Mouse (Mus musculus) heart, adult 18-20 months (tissue): Measurements from ENCODE around the gene Slc47a2. TPM values are rescaled to one million over a fixed set of nuclear protein-coding genes. Genes with fewer than 3 reads are reported as not detected.
"Not testable (repeated sequence)": the region's sequence is repeated elsewhere in the genome, so short reads cannot be mapped to it uniquely, and the experiment has no call there.

Experiments used
- DNase-seq, 2 experiments: peaks; one replicate each; pipeline ENCODE4 v3.0.0; 2021 to 2022; ENCODE audit warnings: mixed read lengths in 1 of 2
- total RNA-seq, 2 experiments: library from RNA; stranded (reverse); gene quantifications; 2 replicates each; pipeline ENCODE4 v1.2.3; 2021

Gene Slc47a2
- total RNA-seq, 2 experiments from 2014 or later = not detected

DNA sequence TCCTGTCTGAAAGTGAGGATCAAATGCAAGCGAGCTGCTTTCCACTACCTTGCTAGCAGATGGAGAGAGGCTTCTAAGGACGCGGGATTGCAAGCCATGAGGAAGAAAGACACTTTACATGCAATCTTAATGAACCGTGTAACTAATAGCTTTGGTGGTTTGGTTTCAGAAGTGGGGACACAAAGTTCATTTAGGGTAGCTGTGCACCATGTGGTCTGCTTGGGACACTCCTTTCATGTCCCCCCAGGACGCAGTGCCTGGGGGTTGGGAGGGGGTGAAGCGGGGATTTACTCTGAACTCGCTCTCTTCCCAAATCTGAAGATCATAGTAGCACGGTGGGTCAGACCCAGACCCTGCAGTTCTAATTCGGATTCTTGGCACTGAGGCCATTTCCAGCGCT is 689 bp downstream of the Slc47a2 start:
- no peak for DNase-seq

DNA sequence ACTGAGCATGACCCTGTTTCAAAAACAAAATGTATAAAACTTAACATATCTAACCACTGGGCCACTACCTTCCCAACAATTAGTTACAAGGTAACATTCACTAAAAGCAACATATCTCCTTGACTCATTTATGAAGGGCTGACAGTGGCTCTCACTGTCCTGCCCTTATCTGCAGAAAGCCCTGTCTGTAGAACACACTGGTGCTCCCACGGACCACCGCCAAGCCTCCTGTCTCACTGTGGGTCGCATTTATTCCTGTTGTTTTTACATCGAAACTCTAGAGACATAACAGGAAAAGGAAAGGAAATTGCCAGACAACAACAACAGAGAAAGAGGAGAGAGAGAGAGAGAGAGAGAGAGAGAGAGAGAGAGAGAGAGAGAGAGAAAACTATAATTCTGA is 1.4 kb downstream of the Slc47a2 start:
- no peak for DNase-seq

DNA sequence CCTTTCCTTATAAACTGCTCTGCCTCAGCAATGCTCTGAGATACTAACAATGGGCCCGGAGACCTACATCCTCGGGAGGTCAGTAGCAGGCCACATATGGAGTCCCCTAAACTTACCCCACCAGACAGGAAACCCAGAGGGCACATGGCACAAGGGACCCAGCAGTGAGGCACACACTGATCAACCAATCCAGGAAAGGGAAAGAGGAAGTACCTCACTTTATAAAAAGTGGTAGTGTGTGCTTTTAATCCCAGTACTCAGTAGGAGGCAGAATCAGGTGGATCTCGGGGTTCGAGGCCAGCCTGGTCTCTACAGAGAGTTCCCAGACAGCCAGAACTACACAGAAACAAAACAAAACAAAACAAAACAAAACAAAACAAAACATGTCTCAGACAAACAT is 2.3 kb downstream of the Slc47a2 start:
- no peak for DNase-seq

DNA sequence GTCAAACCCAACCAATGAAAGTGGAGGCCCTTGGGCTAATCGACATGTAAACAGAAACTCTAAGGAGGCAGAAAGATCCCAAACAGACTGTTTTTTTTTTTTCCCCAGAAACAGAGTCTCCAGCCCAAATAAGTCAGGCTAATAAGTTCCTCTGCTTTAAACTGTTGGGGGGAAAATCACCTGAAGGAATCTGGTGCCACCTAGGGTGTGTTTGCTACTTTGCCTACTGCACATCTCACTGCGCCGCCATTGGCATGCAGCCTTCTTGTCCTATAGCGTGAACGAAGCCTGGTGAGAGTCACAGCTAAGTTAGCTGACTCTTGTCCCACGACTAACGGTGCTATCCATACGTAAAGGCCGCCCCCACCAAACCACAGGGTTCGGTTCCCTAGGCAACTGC is 5.1 kb downstream of the Slc47a2 start:
- DNase-seq = no peak

DNA sequence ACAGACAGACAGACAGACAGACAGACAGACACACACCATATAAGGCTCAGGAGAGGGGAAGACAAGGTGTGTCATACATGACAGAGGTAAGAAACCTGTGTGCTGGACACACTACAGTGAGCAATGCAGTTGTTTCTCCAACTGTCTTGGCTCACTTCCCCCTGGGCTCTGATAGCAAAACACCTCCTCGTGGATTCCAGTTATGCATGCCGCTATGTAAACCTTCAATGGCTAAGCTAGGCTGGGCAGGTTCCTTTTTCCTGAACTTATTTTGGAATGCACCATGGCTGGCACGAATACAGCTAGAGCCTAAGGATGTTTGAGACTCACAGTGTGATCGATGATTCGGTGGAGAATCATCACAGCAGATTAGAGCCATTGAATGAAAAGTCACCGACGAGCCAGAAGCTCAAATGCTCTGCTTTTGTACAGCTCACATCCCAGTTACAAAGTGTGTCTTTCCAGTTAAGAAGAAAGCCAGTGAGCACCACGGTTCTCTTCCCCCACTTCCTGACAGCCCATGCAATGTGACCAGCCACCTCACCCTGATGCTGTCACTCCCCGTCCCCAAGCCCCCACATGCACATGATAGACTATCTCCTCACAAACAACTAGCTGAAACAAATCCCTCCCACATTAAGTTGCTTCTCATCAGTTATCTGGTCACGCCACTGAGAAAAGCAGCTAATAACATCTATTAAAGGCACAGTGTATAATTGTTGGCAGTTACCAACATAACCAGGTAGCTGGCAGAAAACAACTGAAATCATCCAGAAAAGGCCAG is 21.6 kb downstream of the Slc47a2 start:
- peak in 1 of 2 experiments; percentile 18 for DNase-seq

DNA sequence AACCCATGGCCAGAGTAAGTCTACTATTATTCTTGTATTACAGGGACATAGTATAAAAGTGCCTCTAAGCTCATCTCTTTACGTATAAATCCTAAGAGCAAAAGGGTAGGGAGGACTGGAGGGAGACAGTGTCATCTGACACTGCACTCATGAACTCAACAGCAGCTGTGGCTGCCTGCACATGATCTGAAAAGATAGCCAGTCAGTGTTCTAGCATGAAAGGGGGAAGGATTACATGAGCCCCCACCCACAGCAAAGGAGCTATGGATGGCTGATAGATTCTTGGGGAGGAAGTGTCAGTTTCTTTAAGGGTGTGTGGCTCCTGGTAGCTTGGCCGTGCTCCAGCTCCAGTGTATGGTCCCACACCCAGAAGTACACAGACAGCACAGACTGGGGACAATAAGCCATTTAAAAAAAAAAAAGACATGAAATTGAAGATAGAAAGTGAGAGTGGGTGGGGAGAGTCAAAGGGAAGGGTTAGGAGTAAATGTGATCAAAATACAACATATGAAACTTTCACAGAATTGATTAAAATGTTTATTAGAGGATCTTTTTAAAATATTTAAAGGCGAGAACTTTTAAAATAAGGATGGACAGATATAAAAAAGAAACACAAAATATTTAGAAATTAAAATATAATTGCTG is 22.6 kb downstream of the Slc47a2 start:
- DNase-seq = peak; percentile 8 to 20

DNA sequence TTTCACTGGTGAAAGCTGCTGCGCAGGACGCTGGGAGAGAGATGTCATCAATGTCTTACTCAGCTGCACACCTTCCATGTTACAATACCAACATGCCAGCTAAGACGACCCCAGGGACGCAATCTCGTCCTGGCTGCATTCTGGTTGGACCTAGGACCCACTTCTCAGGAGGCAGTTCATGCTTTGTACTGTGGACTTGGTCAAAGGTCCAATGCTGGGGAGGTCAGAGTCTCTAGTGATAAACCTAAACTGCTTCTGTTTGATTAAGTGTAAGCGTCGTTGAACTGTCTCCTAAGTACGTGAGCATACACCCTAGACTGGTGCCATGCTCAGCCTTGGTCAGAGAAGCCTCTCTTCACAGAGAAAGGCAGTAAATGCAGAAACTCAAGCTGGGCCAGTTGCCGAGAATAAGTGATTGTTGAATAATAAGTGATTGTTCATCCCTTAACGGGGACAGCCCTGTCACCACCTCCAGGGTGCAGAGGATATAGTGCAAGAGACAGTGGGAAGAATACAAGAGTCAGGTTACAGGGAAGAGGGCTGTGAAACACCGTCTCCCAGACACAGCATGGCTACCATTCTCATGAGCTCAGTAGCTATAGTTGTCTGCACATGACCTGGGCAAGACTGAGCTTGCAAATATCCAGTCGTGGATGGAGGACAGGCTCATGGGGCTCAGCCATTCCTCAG is 23.3 kb downstream of the Slc47a2 start:
- peak; percentile 51 to 66 for DNase-seq

DNA sequence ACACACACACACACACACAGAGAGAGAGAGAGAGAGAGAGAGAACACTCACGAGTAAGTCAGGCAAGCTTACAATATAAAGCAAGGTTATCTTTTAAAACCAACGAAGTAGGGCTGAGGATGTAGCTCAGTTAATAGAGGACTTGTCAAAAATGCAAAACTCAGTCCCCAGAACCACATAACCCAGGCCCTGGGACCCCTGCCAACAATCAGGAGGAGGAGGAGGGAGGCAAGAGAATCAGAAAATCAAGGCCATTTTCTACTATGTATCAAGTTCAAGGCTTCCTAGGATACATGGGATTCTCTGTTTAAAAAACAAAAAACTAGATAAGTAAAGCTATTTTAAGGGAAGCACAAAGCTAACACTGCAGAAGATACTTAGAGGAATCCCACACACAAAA is 25.8 kb downstream of the Slc47a2 start:
- DNase-seq = no peak

DNA sequence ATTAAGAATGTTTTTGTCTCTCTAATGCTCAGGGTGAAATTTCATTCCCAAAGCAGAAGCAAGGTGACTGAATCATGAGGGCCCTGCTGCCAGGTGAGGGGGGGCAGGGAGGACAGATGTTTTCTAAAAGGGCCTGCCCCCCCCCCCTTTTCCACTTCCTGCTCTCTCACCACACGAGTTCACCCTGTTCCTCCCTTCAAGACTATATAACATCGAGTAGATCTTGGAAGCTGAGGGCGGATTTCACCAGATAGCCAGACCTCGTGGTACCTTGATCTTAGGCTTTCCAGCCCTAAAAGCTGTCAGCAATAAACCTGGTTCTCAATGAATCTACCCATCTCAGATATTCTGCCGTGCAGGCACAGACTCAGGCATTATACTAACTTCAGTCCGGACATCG is 32.3 kb downstream of the Slc47a2 start:
- no peak for DNase-seq

DNA sequence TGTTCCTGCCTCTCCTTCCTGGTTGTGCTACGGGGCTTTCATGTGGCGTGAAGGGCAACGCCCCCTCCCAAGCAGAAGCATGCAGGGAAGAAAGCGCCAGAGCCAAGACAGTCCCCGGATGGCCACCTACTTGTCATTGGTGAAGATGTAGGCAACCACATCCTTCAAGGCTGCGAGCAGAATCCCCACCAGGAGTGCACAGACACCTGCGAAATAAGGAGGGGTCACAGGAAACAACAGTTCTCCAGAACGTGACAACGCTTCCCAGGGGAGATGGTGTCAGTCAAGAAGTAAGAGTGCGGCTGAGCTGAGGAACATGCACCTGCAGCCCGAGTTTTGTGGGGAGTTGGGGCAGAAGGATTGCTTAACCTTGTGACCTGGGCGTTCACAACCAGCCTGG is 32.8 kb downstream of the Slc47a2 start:
- DNase-seq = no peak

DNA sequence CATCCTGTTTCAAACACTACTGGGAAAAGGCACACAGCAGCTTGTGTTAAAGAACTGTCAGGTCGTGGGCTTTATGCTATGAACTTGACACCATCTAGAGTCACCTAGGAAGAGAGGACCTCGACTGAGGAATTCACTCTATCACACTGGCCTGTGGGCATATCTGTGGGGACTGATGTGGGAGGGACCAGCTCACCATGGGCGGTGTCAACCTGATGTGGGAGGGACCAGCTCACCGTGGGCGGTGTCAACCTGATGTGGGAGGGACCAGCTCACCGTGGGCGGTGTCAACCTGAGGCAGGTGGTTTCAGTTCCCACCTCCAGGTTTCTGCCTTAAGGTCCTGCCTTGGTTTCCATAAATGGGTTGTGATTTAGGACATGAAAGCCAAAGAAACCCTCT is 34.9 kb downstream of the Slc47a2 start:
- no peak for DNase-seq

DNA sequence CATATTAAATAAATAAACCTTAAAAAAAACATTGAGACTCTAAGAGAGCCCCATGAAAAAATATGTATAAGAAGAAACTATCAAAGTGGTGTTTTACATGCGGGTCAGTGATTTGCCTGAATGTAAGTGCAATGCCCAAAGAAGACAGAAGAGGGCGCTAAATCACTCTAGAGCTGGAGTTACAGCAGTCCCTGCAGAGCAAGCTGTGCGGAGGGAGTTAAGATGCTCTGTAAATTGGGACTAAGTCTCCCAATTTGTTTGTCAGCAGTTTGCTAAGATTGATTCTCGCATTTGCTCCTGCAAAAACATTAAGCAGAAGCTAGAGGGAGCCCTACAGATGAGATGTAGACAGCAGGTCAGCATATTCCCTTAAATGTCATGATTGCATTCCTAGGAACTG is 37.3 kb downstream of the Slc47a2 start:
- peak in 1 of 2 experiments; percentile 63 for DNase-seq

DNA sequence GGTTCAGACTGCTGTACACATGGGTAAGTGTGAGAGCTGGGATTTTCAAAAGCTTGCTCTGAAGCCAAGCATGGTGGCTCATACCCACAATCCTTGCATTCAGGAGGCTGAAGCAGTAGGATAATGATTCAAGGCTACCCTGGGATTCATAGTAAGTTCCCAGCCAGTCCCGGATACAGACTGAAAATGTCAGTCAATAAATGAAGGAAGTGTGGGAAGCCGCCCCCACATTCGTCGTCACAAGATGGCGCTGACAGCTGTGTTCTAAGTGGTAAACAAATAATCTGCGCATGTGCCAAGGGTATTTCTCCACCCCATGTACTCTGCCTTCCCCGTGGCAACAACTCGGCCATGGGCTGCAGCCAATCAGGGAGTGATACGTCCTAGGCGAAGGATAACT is 38.1 kb downstream of the Slc47a2 start:
- not testable (repeated sequence) for DNase-seq

DNA sequence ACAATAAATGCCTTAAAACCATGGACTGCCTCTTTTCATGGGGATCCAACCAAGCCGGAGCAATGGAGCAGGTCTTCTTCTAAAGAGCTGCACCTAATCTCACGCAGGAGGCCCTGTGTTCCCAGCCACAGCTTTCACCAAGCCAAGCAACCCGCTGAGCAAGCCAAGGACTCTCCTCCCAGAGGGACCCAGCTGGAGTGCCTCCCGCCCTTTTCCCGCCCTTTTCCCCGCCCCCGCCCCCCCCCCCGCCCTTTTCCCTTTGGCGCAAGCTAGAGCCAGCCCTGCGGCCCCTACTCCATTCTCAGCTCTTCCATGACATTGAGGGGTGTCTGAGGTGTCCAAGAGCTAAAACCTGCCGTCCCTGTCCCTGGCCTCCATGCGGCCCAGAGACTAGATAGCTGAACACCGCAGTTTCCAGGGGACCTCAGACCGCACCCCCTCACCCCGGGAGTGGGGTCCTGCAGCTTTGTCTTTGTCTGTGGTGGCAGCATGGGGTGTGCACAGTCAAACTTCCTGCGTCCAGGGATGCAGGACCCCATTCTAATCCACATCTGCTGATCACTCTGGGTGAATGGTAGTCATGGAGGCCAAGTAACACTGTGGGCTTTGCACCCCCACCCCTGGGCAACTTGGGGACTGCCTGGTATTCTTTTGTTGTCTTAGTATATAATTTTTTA is 41.8 kb downstream of the Slc47a2 start:
- DNase-seq = peak; percentile 46 to 56

DNA sequence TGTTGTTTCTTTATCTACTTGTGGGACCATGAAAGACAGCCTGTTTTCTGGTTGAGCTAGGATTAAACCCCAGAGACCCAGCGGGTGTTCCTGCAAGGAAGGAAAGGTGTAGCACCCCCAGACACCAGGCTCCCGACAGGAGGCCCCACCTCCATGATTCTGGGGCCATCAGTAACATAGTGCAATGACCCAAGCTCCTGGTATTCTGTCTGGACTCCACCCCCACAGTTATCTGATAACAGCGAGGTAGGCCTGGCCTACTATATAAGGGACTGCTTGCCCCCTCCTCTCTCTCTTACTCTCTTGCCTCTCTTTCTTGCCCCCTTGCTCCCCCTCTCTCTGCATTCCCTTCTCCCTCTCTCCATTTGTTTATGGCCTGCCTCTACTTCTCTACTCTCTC is 42.5 kb downstream of the Slc47a2 start:
- no peak for DNase-seq

DNA sequence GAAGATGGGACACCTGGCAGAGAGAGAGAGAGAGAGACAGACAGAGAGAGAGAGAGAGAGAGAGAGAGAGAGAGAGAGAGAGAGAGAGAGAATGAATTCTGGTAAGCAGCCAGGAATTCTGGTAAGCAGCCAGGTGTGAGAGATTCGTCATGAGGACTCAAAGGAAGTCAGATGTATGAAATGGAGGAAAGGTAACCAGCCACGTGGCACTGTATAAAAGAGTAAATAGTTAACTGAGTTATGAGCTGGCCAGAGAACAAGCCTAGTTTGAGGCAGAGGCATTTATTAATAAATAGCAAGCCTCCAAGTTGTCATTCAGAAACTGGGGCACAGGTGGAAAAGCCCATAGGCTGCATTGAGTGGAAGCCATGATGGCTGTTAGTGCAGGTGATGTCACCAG is 44.8 kb downstream of the Slc47a2 start:
- no peak for DNase-seq

DNA sequence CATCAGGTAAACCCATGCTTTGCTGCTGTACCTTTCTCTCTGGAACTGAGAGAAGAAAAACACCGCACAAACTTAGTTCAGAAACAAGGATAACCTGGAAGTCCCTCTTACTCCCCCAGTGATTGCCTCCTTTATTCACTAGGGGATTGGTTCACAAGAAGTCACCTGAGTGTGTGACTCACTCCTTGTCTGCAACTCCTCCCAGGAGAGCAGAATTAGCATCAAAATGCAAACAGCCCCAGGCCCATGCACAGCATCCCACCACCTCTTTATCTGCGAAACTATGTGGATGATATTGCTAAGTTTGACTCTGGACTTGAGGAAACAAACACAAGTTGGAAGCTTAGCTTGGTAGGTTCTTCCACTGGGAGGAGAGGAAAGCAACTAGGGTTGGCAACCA is 45.3 kb downstream of the Slc47a2 start:
- DNase-seq = no peak

DNA sequence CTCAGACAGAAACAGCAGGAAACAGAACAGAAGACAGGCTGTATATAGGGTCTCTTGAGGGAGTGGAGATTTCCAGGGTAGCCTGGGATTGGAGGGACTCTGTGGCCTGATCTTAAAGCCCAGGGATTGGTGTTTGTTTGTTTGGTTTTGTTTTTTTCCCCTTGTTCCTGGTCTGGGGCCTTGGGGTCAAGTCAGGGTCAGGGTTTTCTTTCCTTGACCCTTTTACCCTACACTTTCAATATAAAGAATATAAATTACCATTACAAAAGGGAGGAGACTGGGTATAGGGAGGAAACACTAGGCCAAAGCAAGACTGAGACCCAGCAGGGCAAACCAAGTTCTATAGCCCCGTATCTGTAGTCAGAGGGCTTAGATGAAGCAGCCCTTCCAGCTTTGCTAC is 46.1 kb downstream of the Slc47a2 start:
- DNase-seq = no peak

DNA sequence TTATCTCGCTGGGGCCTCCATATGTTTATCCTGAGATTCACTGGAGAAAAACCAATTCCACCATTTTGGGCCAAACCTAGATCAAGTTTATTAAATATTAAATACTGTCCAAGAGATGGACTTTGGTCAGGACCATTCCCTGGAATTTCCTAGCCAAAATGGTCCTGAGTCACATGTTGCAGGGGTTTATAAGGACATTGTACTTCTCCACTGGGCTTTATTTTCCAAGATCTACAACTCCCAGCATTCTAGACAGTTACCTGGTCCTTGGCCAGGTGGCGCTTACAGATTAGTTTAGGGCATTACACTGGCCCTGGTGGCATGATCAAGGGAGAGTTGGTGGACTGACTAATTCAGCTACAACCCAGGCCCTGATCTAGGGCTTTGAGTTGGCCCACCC is 47.1 kb downstream of the Slc47a2 start:
- DNase-seq = no peak

DNA sequence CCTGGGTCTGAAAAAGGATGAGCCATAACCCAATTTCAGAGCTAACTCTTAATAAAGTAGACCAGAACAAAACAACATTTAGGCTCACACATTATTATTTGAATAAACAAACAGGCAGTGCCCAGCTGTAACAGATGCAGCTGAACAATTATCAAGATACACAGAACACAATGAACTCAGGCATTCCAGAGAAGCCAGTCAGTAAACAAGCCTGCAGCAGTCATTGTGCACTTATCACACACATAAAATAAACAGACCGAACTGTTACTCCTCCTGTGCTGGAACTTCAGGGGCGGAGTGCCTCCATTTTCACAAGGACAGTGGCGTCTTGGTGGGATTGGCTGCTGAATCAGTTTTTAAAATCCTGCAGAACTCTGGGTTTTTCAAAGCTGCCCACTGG is 48.2 kb downstream of the Slc47a2 start:
- DNase-seq = no peak

DNA sequence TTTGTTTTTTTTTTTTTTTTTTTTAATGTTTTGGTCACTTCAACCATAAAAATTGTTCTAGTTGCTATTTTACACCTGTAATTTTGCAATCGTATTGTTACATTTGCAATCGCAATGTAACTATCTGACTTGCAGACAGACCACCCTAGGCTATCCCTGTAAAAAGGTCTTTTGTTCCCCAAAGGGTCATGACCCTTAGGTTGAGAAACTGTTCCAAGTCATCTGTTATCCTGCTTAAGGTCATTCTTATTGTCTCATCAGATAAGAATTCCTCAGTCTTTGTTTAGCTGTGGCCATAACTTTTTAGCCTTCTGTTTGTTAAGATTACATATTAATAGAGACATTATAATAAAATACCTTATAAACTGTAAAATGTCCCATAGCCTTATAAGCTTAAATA is 49.4 kb downstream of the Slc47a2 start:
- no peak for DNase-seq

DNA sequence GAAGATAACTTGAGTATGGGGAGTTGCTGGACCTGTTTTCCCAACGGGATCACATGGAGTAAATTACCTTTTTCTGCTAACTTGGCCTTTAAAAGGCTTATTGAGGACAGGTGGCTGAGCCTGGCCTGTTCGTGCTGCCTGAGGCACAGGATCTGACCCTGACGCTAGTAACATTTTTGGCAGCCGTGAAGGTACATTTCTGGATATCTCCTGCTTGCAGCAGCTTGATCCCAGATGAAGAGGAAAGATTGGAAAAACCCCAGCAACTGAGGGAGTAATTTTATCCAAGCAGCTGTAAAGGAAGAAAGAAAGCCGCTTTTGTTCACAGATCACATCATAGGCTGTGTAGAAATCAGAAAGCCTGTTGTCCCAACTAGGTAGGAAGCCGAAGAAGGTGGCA is 58.3 kb downstream of the Slc47a2 start:
- peak in 1 of 2 experiments; percentile 39 for DNase-seq
